Mouse (Mus musculus): Measurements from ENCODE around the gene Trim25. TPM values are rescaled to one million over a fixed set of nuclear protein-coding genes. Genes with fewer than 3 reads are reported as not detected.

The Trim25 gene
- polyA plus RNA-seq, 1 experiment, result 51.5 TPM

- WGBS, result 62% methylated on average over 7 of the region's 7 CpGs
- Histone ChIP-seq H3K4me3 (replicated peaks; ENCODE audit: extremely low read depth, low read depth, low read length) (peak overlapping the region; percentile 43), H3K4me1 (ENCODE audit: control insufficient read depth, insufficient read depth, low read length) (peaks cover 18% of the 10 kb centered on the region)
- TF ChIP-seq CTCF (IDR thresholded peaks at IDR 0.05; ENCODE audit: insufficient read depth, low read length), result no peak
- no peak for TF ChIP-seq POLR2A (IDR thresholded peaks at IDR 0.05; ENCODE audit: borderline replicate concordance, extremely low read depth, low read depth, low read length)
- DNase-seq, result no peak
Measured at GRCm38 (mm10) chr11:89001569-89001968, 2.4 kb downstream of the Trim25 start.

- TF ChIP-seq POLR2A (IDR thresholded peaks at IDR 0.05; ENCODE audit: borderline replicate concordance, extremely low read depth, low read depth, low read length), result no peak
- TF ChIP-seq CTCF (IDR thresholded peaks at IDR 0.05; ENCODE audit: insufficient read depth, low read length), result no peak
- H3K4me1 ChIP-seq (ENCODE audit: control insufficient read depth, insufficient read depth, low read length), result peaks cover 18% of the 10 kb centered on the region
- WGBS, result 70% methylated on average over 5 of the region's 5 CpGs
- DNase-seq, result no peak
- no peak overlapping the region for H3K4me3 ChIP-seq (replicated peaks; ENCODE audit: extremely low read depth, low read depth, low read length)
Measured at GRCm38 (mm10) chr11:89002068-89002467, 2.9 kb downstream of the Trim25 start.

- no peak for DNase-seq
- 25% methylated on average over 5 of the region's 5 CpGs for WGBS
- no peak overlapping the region for H3K4me3 ChIP-seq (replicated peaks; ENCODE audit: extremely low read depth, low read depth, low read length)
- H3K4me1 ChIP-seq (ENCODE audit: control insufficient read depth, insufficient read depth, low read length), result peaks cover 18% of the 10 kb centered on the region
- TF ChIP-seq CTCF (IDR thresholded peaks at IDR 0.05; ENCODE audit: insufficient read depth, low read length) (no peak), POLR2A (IDR thresholded peaks at IDR 0.05; ENCODE audit: borderline replicate concordance, extremely low read depth, low read depth, low read length) (no peak)
Measured at GRCm38 (mm10) chr11:89002621-89003020, 3.4 kb downstream of the Trim25 start.

- DNase-seq, result no peak
- H3K4me3 ChIP-seq (replicated peaks; ENCODE audit: extremely low read depth, low read depth, low read length), result no peak overlapping the region
- no peak for TF ChIP-seq CTCF (IDR thresholded peaks at IDR 0.05; ENCODE audit: insufficient read depth, low read length)
- no peak for TF ChIP-seq POLR2A (IDR thresholded peaks at IDR 0.05; ENCODE audit: borderline replicate concordance, extremely low read depth, low read depth, low read length)
- WGBS, result 22% methylated on average over 6 of the region's 6 CpGs
- H3K4me1 ChIP-seq (ENCODE audit: control insufficient read depth, insufficient read depth, low read length), result peaks cover 18% of the 10 kb centered on the region
Measured at GRCm38 (mm10) chr11:89003078-89003477, 3.9 kb downstream of the Trim25 start.

- no peak for DNase-seq
Measured at GRCm38 (mm10) chr11:89003726-89004125, 4.5 kb downstream of the Trim25 start.

GRCm38 (mm10) chr11:89005473-89005872 is 6.3 kb downstream of the Trim25 start:
- H3K4me1 ChIP-seq (ENCODE audit: control insufficient read depth, insufficient read depth, low read length), result peaks cover 18% of the 10 kb centered on the region
- TF ChIP-seq CTCF (IDR thresholded peaks at IDR 0.05; ENCODE audit: insufficient read depth, low read length), result no peak
- TF ChIP-seq POLR2A (IDR thresholded peaks at IDR 0.05; ENCODE audit: borderline replicate concordance, extremely low read depth, low read depth, low read length), result no peak
- WGBS, result 57% methylated on average over 5 of the region's 5 CpGs
- DNase-seq, result no peak
- no peak overlapping the region for H3K4me3 ChIP-seq (replicated peaks; ENCODE audit: extremely low read depth, low read depth, low read length)

More at GRCm38 (mm10) chr11:89003726-89004125, 4.5 kb downstream of the Trim25 start:
- 45% methylated on average over 4 of the region's 4 CpGs for WGBS
- TF ChIP-seq POLR2A (IDR thresholded peaks at IDR 0.05; ENCODE audit: borderline replicate concordance, extremely low read depth, low read depth, low read length), result no peak
- TF ChIP-seq CTCF (IDR thresholded peaks at IDR 0.05; ENCODE audit: insufficient read depth, low read length), result no peak
- peaks cover 18% of the 10 kb centered on the region for H3K4me1 ChIP-seq (ENCODE audit: control insufficient read depth, insufficient read depth, low read length)
- H3K4me3 ChIP-seq (replicated peaks; ENCODE audit: extremely low read depth, low read depth, low read length), result no peak overlapping the region

GRCm38 (mm10) chr11:89006404-89006803 is 7.2 kb downstream of the Trim25 start:
- TF ChIP-seq CTCF (IDR thresholded peaks at IDR 0.05; ENCODE audit: insufficient read depth, low read length), result no peak
- TF ChIP-seq POLR2A (IDR thresholded peaks at IDR 0.05; ENCODE audit: borderline replicate concordance, extremely low read depth, low read depth, low read length), result no peak
- no peak for DNase-seq
- peaks cover 11% of the 10 kb centered on the region for H3K4me1 ChIP-seq (ENCODE audit: control insufficient read depth, insufficient read depth, low read length)

GRCm38 (mm10) chr11:89007582-89007981 is 8.4 kb downstream of the Trim25 start:
- DNase-seq, result no peak
- TF ChIP-seq CTCF (IDR thresholded peaks at IDR 0.05; ENCODE audit: insufficient read depth, low read length) (no peak), POLR2A (IDR thresholded peaks at IDR 0.05; ENCODE audit: borderline replicate concordance, extremely low read depth, low read depth, low read length) (no peak)
- H3K4me3 ChIP-seq (replicated peaks; ENCODE audit: extremely low read depth, low read depth, low read length), result no peak overlapping the region
- H3K4me1 ChIP-seq (ENCODE audit: control insufficient read depth, insufficient read depth, low read length), result peaks cover 5% of the 10 kb centered on the region
- 79% methylated on average over 3 of the region's 3 CpGs for WGBS

More at GRCm38 (mm10) chr11:89006404-89006803, 7.2 kb downstream of the Trim25 start:
- H3K4me3 ChIP-seq (replicated peaks; ENCODE audit: extremely low read depth, low read depth, low read length), result no peak overlapping the region

- WGBS, result 77% methylated on average over 9 of the region's 9 CpGs
- Histone ChIP-seq H3K4me1 (ENCODE audit: control insufficient read depth, insufficient read depth, low read length) (no peaks in the 10 kb centered on the region; the same call in 1 of the 2 replicates), H3K4me3 (replicated peaks; ENCODE audit: extremely low read depth, low read depth, low read length) (no peak overlapping the region)
- TF ChIP-seq CTCF (IDR thresholded peaks at IDR 0.05; ENCODE audit: insufficient read depth, low read length) (no peak), POLR2A (IDR thresholded peaks at IDR 0.05; ENCODE audit: borderline replicate concordance, extremely low read depth, low read depth, low read length) (no peak)
- no peak for DNase-seq
Measured at GRCm38 (mm10) chr11:89009066-89009465, 9.9 kb downstream of the Trim25 start.

GRCm38 (mm10) chr11:89009496-89009895 is 10.3 kb downstream of the Trim25 start:
- no peak for DNase-seq
- TF ChIP-seq POLR2A (IDR thresholded peaks at IDR 0.05; ENCODE audit: borderline replicate concordance, extremely low read depth, low read depth, low read length) (no peak), CTCF (IDR thresholded peaks at IDR 0.05; ENCODE audit: insufficient read depth, low read length) (no peak)
- 62% methylated on average over 7 of the region's 7 CpGs for WGBS
- Histone ChIP-seq H3K4me3 (replicated peaks; ENCODE audit: extremely low read depth, low read depth, low read length) (no peak overlapping the region), H3K4me1 (ENCODE audit: control insufficient read depth, insufficient read depth, low read length) (no peaks in the 10 kb centered on the region; the same call in 1 of the 2 replicates)
